Mouse (Mus musculus) midbrain, embryonic 16.5 days (tissue): ENCODE results near the gene Rragd. TPM values are rescaled to one million over a fixed set of nuclear protein-coding genes. Genes with fewer than 3 reads are reported as not detected.
A peak's percentile ranks its signal among the peaks of the same experiment; 100 is the strongest.

Experiments used
- ATAC-seq: fragments of 200-750 bp; cut with Nextera tagmentation; 2 replicates; pipeline ENCODE4 v1.8.0; 2017; ENCODE audit warnings: moderate TSS enrichment
- H3K27ac ChIP-seq: fragments of 300-500 bp; sonication (generic); 2 replicates; pipeline ENCODE4 v1.5.1; 2014; ENCODE audit warnings: mild to moderate bottlenecking, low read length, mixed read lengths
- H3K27me3 ChIP-seq: fragments of 300-500 bp; sonication (generic); 2 replicates; pipeline ENCODE4 v1.6.1; 2014; ENCODE audit warnings: low read depth, low read length, mixed read lengths; ENCODE audit not compliant: control insufficient read depth, insufficient read depth
- H3K36me3 ChIP-seq: fragments of 300-500 bp; sonication (generic); 2 replicates; pipeline ENCODE4 v1.6.1; 2014; ENCODE audit warnings: mild to moderate bottlenecking, low read length, moderate library complexity, mixed read lengths; ENCODE audit not compliant: control insufficient read depth, insufficient read depth
- H3K4me1 ChIP-seq: fragments of 300-500 bp; sonication (generic); 2 replicates; pipeline ENCODE4 v1.6.1; 2014; ENCODE audit warnings: mild to moderate bottlenecking, low read length, mixed read lengths; ENCODE audit not compliant: control insufficient read depth, insufficient read depth
- H3K4me2 ChIP-seq: fragments of 300-500 bp; sonication (generic); 2 replicates; pipeline ENCODE4 v1.6.1; 2014; ENCODE audit warnings: mild to moderate bottlenecking, low read length, mixed read lengths
- H3K4me3 ChIP-seq: fragments of 300-500 bp; sonication (generic); 2 replicates; pipeline ENCODE4 v1.5.1; 2014; ENCODE audit warnings: low read depth, mild to moderate bottlenecking, low read length, moderate library complexity, mixed read lengths
- H3K9ac ChIP-seq: fragments of 300-500 bp; sonication (generic); 2 replicates; pipeline ENCODE4 v1.6.1; 2014; ENCODE audit warnings: low read depth, low read length, mixed read lengths
- H3K9me3 ChIP-seq: fragments of 300-500 bp; sonication (generic); replicated peaks from 2 replicates; pipeline ENCODE4 v1.6.1; 2014; ENCODE audit warnings: mild to moderate bottlenecking, low read length, mixed read lengths; ENCODE audit not compliant: control insufficient read depth, poor library complexity, severe bottlenecking
- WGBS: fragments of 180-500 bp; shearing (Covaris S2); extraction: QIAGEN DNeasy Blood & Tissue Kit; methylation state at CpG from one replicate; pipeline ENCODE4 v1.1.7; 2014; 5-methylcytosine and 5-hydroxymethylcytosine counted together
- polyA plus RNA-seq: library from polyadenylated mRNA; unstranded; fragments of >200 nt; fragmentation: Nextera tagmentation; extraction: Ambion mirVana; gene quantifications from 2 replicates; pipeline ENCODE4 v1.2.1, GENCODE M21; 2015

The Rragd gene
- 38.3 and 39.4 TPM in 2 replicates for polyA plus RNA-seq

DNA sequence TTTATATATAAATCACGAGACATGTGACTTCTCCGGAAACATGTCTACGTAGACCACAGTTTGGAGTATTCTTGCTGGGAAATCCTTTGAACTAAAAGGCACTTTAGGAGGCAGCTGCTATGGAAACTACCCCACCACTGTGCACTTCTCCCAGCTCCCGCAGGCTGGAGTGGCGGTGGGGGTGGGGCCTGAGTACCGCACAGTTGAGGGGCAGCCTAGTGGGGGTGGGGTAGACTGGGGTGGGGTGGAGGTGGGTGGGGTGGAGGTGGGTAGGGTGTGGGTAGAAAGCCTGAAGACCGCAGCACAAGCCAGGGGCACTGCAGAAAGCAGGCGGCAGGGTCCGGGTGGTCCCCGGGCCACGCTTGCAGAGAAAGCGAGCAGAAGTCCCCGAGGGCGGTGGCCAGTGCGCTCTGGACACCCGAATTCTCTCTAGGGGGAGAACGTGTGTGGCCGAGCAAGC is at the start of gene Rragd:
TSS of gene Rragd (plus strand) at position 322 of the 460 bp plus-strand sequence.
- ATAC-seq: peak; percentile 85
- Histone ChIP-seq H3K9me3 (no peaks in the 10 kb centered on the region), H3K4me2 (peak within 1 kb of the TSS; percentile 83), H3K27me3 (no peaks in the 10 kb centered on the region), H3K36me3 (no peaks in the 10 kb centered on the region), H3K27ac (peak within 1 kb of the TSS; percentile 87), H3K9ac (peak within 1 kb of the TSS; percentile 97), H3K4me3 (peak within 1 kb of the TSS; percentile 93), H3K4me1 (peaks cover 27% of the 10 kb centered on the region)
- under 1% methylated on average over 18 of the region's 18 CpGs for WGBS

DNA sequence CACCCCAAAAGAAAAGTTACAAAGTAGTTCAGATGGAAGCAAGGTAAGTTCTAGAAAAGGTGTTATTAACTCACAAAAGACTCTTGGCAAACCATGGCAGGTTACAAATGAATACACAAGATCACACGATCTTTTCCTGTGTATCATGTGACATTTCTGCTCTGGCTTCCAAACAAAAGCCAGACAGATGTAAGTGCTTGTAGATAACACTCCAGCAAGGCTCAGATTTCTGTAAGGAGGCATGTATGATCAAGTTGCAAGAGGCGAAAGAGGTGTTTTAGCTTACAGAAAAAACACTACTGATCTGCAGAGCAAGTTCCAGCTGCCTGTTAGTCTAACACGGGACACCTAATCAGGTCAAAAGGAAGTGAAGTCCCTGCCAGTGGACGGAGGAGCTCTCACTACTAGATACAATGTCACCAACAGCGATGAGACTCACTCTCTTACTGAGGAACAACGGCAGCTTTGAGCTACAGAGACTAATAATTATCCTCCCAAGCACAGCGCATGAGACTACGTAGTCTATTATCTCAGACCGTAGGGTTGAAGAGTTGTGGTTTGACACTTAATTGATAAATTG is 46.0 kb upstream of the Rragd start:
- no peak for ATAC-seq
- no peak overlapping the region for H3K4me2 ChIP-seq
- no peaks in the 10 kb centered on the region for H3K27me3 ChIP-seq
- no peak overlapping the region for H3K4me3 ChIP-seq
- no peaks in the 10 kb centered on the region for H3K36me3 ChIP-seq
- no peak overlapping the region for H3K9ac ChIP-seq
- 67% methylated on average over 9 of the region's 9 CpGs for WGBS
- H3K4me1 ChIP-seq: no peaks in the 10 kb centered on the region
- H3K27ac ChIP-seq: no peak overlapping the region
- no peaks in the 10 kb centered on the region for H3K9me3 ChIP-seq

DNA sequence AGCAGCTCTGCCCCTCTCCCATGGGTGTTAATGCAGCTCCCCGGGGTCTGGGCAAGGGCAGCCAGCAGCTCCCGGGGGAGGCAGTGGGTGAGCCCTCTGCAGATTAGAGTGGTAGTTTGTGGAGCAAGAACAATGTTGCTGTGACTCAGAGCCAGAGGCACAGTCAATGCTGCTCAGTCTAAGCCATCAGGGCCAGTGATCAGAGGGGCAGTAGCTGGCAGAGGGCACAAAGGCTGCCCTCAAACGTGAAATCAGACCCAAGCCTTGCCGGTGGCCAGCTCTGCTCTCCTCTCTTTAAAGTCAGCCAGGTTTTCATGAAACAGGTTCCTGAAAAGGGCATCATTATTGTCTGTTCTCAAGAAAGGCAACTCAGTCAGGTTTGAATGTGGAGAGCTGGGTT is 43.3 kb upstream of the Rragd start:
- no peaks in the 10 kb centered on the region for H3K4me1 ChIP-seq
- H3K27ac ChIP-seq: no peak overlapping the region
- H3K4me2 ChIP-seq: no peak overlapping the region
- no peak overlapping the region for H3K4me3 ChIP-seq
- H3K9ac ChIP-seq: no peak overlapping the region
- no peaks in the 10 kb centered on the region for H3K9me3 ChIP-seq
- ATAC-seq: peak; percentile 54; the same call in 1 of the 2 replicates
- H3K36me3 ChIP-seq: no peaks in the 10 kb centered on the region
- no peaks in the 10 kb centered on the region for H3K27me3 ChIP-seq
- WGBS: 27% methylated on average over 4 of the region's 4 CpGs

DNA sequence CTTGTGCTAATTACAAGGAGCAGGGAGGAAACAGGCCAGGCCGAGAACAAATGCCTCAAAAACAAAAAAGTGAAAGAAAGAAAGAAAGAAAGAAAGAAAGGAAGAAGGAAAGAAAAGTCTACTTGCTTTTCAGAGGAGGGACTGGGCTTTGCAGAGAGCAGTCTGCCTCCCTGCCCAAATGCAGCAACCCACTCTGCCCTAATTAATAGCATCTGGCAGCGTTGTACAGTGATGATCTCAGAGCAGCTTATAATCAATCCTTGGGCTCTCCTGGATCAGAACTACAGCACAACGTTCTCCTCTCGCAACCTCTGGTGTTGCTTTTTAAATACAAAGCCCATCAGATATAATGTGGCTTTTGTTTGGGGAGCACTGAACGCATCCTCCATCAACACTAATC is 42.9 kb upstream of the Rragd start:
- H3K4me3 ChIP-seq: no peak overlapping the region
- no peak for ATAC-seq
- H3K27me3 ChIP-seq: no peaks in the 10 kb centered on the region
- no peaks in the 10 kb centered on the region for H3K9me3 ChIP-seq
- H3K27ac ChIP-seq: peak overlapping the region; percentile 13; the same call in 1 of the 2 replicates
- H3K4me2 ChIP-seq: no peak overlapping the region
- no peaks in the 10 kb centered on the region for H3K36me3 ChIP-seq
- no peak overlapping the region for H3K9ac ChIP-seq
- H3K4me1 ChIP-seq: no peaks in the 10 kb centered on the region
- WGBS: 50% methylated on average over 5 of the region's 5 CpGs

DNA sequence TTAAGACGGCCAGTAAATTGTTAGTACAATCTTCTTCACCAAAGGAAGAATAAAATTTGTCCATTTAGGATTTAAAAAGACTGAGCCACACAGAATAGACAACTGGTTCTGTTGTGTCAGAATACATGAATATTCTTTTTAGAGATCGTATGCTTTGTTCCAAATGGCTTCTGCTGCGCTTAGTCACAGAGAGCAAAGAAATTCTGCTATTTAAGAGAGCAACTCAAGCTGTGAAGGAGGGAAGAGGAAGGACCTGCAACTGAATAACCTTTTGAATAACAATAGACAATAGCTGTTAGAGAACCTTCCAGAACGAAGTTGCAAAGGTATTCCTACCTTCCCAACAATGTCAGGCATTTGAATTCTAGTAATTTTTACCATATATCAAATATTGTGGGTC is 41.9 kb upstream of the Rragd start:
- 45% methylated on average over 4 of the region's 4 CpGs for WGBS
- Histone ChIP-seq H3K27me3 (no peaks in the 10 kb centered on the region), H3K4me1 (no peaks in the 10 kb centered on the region), H3K9me3 (no peaks in the 10 kb centered on the region), H3K4me2 (no peak overlapping the region), H3K27ac (no peak overlapping the region), H3K9ac (no peak overlapping the region), H3K4me3 (no peak overlapping the region), H3K36me3 (no peaks in the 10 kb centered on the region)
- ATAC-seq: no peak

DNA sequence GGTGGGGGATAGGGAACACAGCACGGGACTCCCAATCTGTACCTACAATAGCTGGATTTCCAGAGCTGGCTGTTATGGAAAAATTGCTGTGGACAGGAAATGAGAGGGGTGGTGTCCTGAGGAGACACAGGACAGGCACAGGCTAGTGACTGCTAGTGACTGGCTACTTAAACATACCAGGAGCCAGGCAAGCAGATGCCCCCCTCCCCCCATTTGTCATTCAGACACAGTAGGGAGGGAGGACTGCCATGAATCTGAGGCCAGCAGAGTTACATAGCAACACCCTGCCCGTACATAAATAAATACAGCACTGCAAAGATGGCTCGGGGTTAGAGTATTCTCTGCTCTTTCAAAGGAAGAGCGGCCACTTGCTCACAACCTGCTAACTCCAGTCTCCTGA is 35.2 kb upstream of the Rragd start:
- Histone ChIP-seq H3K9ac (peak overlapping the region; percentile 10; the same call in 1 of the 2 replicates), H3K9me3 (no peaks in the 10 kb centered on the region; the same call in 1 of the 2 replicates)
- no peak for ATAC-seq

DNA sequence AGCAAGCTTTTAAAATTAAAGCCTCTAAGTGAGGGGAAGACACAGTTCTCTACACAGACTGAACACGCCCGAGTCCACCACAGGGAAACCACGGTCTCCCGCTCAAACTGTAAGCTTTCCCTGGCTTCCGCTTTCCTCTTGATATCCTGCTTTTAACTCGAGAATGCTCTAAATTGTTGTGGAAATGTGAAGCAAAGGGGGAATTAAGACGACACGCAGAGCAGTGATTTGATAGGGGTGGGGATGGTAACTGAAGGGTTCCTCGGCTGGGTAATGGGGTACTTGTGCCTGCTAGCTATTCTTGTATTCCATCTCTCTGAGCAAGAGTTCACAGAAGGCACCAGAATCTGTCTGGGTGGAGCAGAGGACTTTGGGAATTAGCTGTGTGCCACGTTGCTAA is 34.1 kb upstream of the Rragd start:
- H3K4me1 ChIP-seq: peaks cover 18% of the 10 kb centered on the region
- H3K4me3 ChIP-seq: no peak overlapping the region
- no peak overlapping the region for H3K27ac ChIP-seq
- no peaks in the 10 kb centered on the region for H3K36me3 ChIP-seq
- no peak for ATAC-seq
- no peak overlapping the region; the same call in 1 of the 2 replicates for H3K4me2 ChIP-seq
- no peak overlapping the region for H3K9ac ChIP-seq
- no peaks in the 10 kb centered on the region for H3K27me3 ChIP-seq
- H3K9me3 ChIP-seq: no peaks in the 10 kb centered on the region; the same call in 1 of the 2 replicates
- 37% methylated on average over 10 of the region's 10 CpGs for WGBS

More for the DNA sequence above, 35.2 kb upstream of the Rragd start:
- WGBS: 26% methylated on average over 4 of the region's 4 CpGs
- no peak overlapping the region for H3K4me2 ChIP-seq
- H3K4me3 ChIP-seq: no peak overlapping the region
- H3K4me1 ChIP-seq: peaks cover 18% of the 10 kb centered on the region
- no peaks in the 10 kb centered on the region for H3K27me3 ChIP-seq
- no peaks in the 10 kb centered on the region for H3K36me3 ChIP-seq
- no peak overlapping the region for H3K27ac ChIP-seq

DNA sequence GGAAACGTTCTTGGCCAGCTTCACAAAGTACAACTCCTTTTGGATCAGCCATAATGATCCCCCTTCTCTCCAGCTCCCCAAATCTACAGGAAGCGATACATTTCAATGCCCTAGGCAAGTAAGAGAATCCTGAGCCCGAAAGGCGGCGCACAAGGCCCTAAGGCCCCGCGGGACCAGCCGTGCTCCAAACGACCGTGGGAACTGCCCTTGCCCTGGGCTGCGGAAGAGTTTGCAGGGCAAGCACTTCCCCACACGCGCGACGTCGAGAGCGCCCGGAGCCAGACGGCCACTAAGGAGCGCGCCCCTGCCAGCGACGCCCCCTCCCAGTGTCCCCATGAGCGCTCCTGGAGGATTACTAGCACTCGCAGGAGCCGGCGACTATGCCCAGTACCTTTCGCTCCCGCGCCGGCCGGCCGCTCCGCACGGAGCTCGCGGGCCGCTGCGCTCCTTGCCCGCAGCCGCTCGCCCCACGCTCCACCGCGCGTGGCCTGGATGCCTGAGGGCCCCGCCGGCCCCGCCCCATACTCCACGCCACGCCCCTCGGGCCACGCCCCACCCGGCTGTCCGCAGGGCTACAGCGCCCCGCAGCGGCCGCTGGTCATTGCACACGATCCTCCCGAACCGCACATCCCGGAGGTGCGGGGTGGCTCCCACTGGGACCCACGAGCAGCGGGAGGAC is 32.3 kb upstream of the Rragd start, which contains the start of gene Ankrd6:
TSS of gene Ankrd6 (minus strand) at position 486 of the 679 bp plus-strand sequence.
- WGBS: under 1% methylated on average over 46 of the region's 66 CpGs
- H3K27ac ChIP-seq: 0 out of 2 replicates have a peak within 1 kb of the TSS, but pooled peaks have one; percentile 47
- H3K4me1 ChIP-seq: peaks cover 18% of the 10 kb centered on the region
- H3K9me3 ChIP-seq: no peaks in the 10 kb centered on the region; the same call in 1 of the 2 replicates
- no peaks in the 10 kb centered on the region for H3K36me3 ChIP-seq
- H3K4me2 ChIP-seq: peak within 1 kb of the TSS; percentile 94
- ATAC-seq: peak; percentile 92
- H3K9ac ChIP-seq: peak within 1 kb of the TSS; percentile 77
- no peaks in the 10 kb centered on the region for H3K27me3 ChIP-seq
- H3K4me3 ChIP-seq: peak within 1 kb of the TSS; percentile 77
